Mouse (Mus musculus): ENCODE data around the gene Isoc2b. TPM values are rescaled to one million over a fixed set of nuclear protein-coding genes. Genes with fewer than 3 reads are reported as not detected.
A peak's percentile ranks its signal among the peaks of the same experiment; 100 is the strongest.

Isoc2b gene
- 2.2 and 3.1 TPM in 2 replicates for total RNA-seq (2014; rRNA removed)
- polyA plus RNA-seq (2015; fragmentation: Nextera tagmentation; extraction: Ambion mirVana): 3.5 and 3.7 TPM in 2 replicates

DNA sequence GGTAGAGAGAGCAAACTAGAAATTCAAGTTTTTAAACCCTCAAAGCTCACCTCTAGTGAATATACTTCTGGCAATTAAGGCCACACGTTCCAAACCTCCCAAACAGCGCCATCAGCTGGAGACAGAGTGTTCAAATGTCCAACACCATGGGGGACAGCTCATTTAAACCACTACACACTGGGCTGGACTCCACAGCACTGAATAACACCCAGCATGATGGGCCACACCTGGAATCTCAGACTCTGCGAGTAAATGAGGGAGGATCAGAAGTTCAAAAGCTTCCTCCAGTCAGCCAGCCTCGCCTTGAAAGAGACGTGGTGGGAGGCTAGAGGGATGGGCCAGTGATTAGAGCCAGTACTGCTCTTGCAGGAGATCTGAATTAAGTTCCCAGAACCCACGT, at the start of gene Isoc2b:
TSS of gene Isoc2b (minus strand) at position 126 of the 400 bp plus-strand sequence.
- ATAC-seq: no peak
- WGBS: 55% methylated on average over 6 of the region's 6 CpGs
- no peak within 1 kb of the TSS for H3K27ac ChIP-seq
- no peaks in the 10 kb centered on the region for H3K27me3 ChIP-seq (ENCODE audit: insufficient read depth, low read length)
- no peak for DNase-seq (ENCODE audit: low spot score)
- TF ChIP-seq CTCF (IDR thresholded peaks at IDR 0.05; ENCODE audit: low read depth): no peak
- H3K9ac ChIP-seq (replicated peaks; ENCODE audit: low read length): no peak within 1 kb of the TSS
- no peaks in the 10 kb centered on the region for H3K36me3 ChIP-seq (ENCODE audit: insufficient read depth, low read length)
- no peaks in the 10 kb centered on the region for H3K9me3 ChIP-seq (ENCODE audit: low read length)
- no peaks in the 10 kb centered on the region for H3K4me1 ChIP-seq (ENCODE audit: insufficient read depth, low read length)
- H3K4me3 ChIP-seq (ENCODE audit: low read length): no peak within 1 kb of the TSS
- no peak within 1 kb of the TSS for H3K4me2 ChIP-seq (ENCODE audit: low read depth, low read length)

DNA sequence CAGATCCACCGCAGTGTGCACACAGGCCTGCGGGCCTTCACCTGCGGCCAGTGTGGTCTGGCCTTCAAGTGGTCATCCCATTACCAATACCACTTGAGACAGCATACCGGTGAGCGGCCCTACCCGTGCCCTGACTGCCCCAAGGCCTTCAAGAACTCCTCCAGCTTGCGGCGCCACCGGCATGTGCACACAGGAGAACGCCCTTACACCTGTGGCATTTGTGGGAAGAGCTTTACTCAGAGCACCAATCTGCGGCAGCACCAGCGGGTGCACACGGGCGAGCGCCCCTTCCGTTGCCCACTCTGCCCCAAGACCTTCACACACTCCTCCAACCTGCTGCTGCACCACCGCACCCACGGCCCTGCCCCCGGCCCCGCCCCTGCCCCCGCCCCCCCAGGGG, 49.0 kb upstream of the Isoc2b start:
- no peak overlapping the region for H3K9ac ChIP-seq (replicated peaks; ENCODE audit: low read length)
- no peak overlapping the region for H3K4me3 ChIP-seq (ENCODE audit: low read length)
- H3K4me2 ChIP-seq (ENCODE audit: low read depth, low read length): no peak overlapping the region
- H3K9me3 ChIP-seq (ENCODE audit: low read length): no peaks in the 10 kb centered on the region
- no peaks in the 10 kb centered on the region for H3K27me3 ChIP-seq (ENCODE audit: insufficient read depth, low read length)
- peaks cover 32% of the 10 kb centered on the region for H3K4me1 ChIP-seq (ENCODE audit: insufficient read depth, low read length)
- DNase-seq (ENCODE audit: low spot score) (no peak), ATAC-seq (no peak)
- peaks cover 28% of the 10 kb centered on the region; the same call in 1 of the 2 replicates for H3K36me3 ChIP-seq (ENCODE audit: insufficient read depth, low read length)
- TF ChIP-seq CTCF (IDR thresholded peaks at IDR 0.05; ENCODE audit: low read depth): no peak
- 92% methylated on average over 20 of the region's 21 CpGs for WGBS
- H3K27ac ChIP-seq: no peak overlapping the region

DNA sequence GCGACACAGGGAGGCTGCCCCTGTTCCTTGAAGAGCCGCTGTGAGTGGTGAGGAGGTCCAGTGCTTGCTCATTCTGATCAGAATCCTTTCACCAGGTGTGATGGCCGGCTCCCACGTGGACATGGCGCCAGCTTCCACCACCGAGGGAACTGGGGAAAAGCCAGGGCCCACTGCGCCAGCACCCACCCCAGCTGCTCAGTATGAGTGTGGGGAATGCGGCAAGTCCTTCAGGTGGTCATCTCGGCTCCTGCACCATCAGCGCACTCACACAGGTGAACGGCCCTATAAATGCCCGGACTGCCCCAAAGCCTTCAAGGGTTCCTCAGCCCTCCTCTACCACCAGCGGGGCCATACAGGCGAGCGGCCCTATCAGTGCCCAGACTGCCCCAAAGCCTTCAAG, 48.6 kb upstream of the Isoc2b start:
- Histone ChIP-seq H3K4me1 (ENCODE audit: insufficient read depth, low read length) (peaks cover 27% of the 10 kb centered on the region), H3K27ac (no peak overlapping the region), H3K4me2 (ENCODE audit: low read depth, low read length) (no peak overlapping the region), H3K27me3 (ENCODE audit: insufficient read depth, low read length) (no peaks in the 10 kb centered on the region), H3K9me3 (ENCODE audit: low read length) (no peaks in the 10 kb centered on the region), H3K9ac (replicated peaks; ENCODE audit: low read length) (no peak overlapping the region), H3K36me3 (ENCODE audit: insufficient read depth, low read length) (peaks cover 28% of the 10 kb centered on the region; the same call in 1 of the 2 replicates), H3K4me3 (ENCODE audit: low read length) (no peak overlapping the region)
- DNase-seq (ENCODE audit: low spot score) (no peak), ATAC-seq (no peak)
- 93% methylated on average over 15 of the region's 15 CpGs for WGBS
- TF ChIP-seq CTCF (IDR thresholded peaks at IDR 0.05; ENCODE audit: low read depth): no peak

DNA sequence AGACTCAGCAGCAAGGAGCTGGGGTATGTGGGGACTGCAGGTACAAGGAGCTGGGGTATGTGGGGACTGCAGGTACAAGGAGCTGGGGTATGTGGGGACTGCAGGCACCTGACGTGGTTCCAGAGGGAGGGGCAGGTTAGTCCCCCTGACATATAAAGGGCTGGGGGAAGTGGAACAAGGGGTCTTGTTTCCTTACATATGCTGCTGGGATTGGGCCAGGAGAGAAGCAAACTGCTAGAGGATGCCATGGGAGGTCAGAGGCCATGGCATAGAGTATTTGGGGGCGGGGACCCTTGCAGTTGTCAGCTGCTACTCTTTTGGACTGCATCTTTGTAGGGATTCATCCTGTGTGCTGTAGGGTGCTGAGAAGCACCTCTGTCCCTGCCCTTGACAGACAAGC, 47.4 kb upstream of the Isoc2b start:
- Histone ChIP-seq H3K9ac (replicated peaks; ENCODE audit: low read length) (no peak overlapping the region), H3K36me3 (ENCODE audit: insufficient read depth, low read length) (peaks cover 28% of the 10 kb centered on the region; the same call in 1 of the 2 replicates), H3K4me2 (ENCODE audit: low read depth, low read length) (no peak overlapping the region), H3K4me1 (ENCODE audit: insufficient read depth, low read length) (peaks cover 19% of the 10 kb centered on the region), H3K9me3 (ENCODE audit: low read length) (no peaks in the 10 kb centered on the region), H3K4me3 (ENCODE audit: low read length) (no peak overlapping the region), H3K27me3 (ENCODE audit: insufficient read depth, low read length) (no peaks in the 10 kb centered on the region), H3K27ac (no peak overlapping the region)
- TF ChIP-seq CTCF (IDR thresholded peaks at IDR 0.05; ENCODE audit: low read depth): no peak
- WGBS: 93% methylated on average over 2 of the region's 2 CpGs
- no peak for DNase-seq (ENCODE audit: low spot score)
- no peak for ATAC-seq

DNA sequence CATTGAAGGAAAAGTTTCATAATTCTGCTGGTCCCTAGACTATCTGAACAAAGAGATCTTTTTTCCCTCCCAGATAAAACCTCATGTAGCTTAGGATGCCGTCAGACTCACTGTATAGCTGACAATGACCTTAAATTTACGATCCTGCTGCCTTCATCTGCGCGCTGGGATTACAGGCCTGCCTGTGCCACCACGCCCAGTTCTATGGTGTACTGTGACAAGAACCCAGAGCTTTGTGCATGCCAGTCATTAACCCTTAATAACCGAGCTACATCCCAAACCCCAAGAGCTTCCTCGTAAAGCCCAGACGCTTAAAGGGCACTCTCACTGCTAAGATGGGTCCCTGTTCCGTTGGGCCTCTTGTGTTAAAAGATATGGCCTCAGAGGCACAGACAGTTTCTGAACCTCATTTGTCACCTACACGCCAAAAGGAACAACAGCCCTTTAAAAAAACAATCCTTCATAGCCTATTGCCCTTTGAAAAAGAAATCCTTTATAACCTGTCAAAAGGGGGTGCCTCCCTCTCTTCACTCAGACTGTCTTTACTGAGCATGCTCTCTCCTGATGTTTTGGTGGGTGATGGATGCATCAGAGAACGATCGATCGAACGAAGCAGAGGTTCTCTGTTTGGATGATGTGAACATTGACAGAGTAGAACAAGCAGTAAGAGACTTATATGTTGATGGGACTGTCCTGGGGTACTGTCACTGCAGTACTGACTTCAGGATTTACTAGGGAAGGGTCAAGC, 45.8 kb upstream of the Isoc2b start:
- no peaks in the 10 kb centered on the region for H3K27me3 ChIP-seq (ENCODE audit: insufficient read depth, low read length)
- ATAC-seq: peak; percentile 48
- DNase-seq (ENCODE audit: low spot score): peak; percentile 62
- H3K36me3 ChIP-seq (ENCODE audit: insufficient read depth, low read length): peaks cover 27% of the 10 kb centered on the region; the same call in 1 of the 2 replicates
- no peaks in the 10 kb centered on the region for H3K9me3 ChIP-seq (ENCODE audit: low read length)
- peak overlapping the region; percentile 82 for H3K9ac ChIP-seq (replicated peaks; ENCODE audit: low read length)
- peak overlapping the region; percentile 98 for H3K27ac ChIP-seq
- TF ChIP-seq CTCF (IDR thresholded peaks at IDR 0.05; ENCODE audit: low read depth): no peak
- H3K4me3 ChIP-seq (ENCODE audit: low read length): peak overlapping the region; percentile 80
- peak overlapping the region; percentile 78 for H3K4me2 ChIP-seq (ENCODE audit: low read depth, low read length)
- peaks cover 10% of the 10 kb centered on the region for H3K4me1 ChIP-seq (ENCODE audit: insufficient read depth, low read length)
- 12% methylated on average over 14 of the region's 14 CpGs for WGBS

DNA sequence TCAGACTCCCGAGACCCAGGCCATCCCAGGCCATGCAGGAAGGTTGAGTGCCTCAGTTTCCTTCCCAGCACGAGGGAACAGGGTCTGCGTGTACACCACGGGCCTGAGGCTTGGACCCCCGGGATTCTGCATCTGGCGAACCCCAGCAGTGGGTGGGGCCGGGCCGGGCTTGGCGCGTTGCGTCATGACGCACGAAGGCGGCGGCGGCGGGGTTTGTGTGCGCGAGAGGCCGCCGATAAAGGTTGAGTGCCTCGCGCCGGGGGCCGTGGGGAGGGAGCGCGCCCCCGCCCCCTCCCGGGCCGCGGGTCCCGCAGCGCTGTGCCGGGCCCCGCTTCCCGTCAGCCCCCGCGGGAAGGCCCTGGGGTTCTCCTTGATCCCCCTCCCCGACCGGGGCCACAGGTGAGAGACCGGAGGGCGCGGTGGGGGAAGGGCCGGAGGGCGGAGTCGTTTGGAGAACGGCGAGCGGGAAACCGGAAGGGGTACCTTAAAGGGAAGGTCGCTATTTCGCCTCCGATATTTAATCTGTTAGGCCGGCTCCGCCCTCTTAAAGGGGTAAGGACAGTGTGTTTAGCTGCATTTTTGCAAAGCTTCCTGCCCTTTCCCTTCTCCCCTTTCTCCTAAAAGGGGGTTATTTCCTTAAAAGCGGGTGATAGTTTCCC, 45.1 kb upstream of the Isoc2b start, which contains the start of gene Zfp628:
TSS of gene Zfp628 (plus strand) at position 211 of the 659 bp plus-strand sequence.
- DNase-seq (ENCODE audit: low spot score) (peak; percentile 97), ATAC-seq (peak; percentile 92)
- Histone ChIP-seq H3K36me3 (ENCODE audit: insufficient read depth, low read length) (peaks cover 20% of the 10 kb centered on the region; the same call in 1 of the 2 replicates), H3K9ac (replicated peaks; ENCODE audit: low read length) (peak within 1 kb of the TSS; percentile 82), H3K27ac (peak within 1 kb of the TSS; percentile 98), H3K4me3 (ENCODE audit: low read length) (peak within 1 kb of the TSS; percentile 80), H3K27me3 (ENCODE audit: insufficient read depth, low read length) (no peaks in the 10 kb centered on the region), H3K4me2 (ENCODE audit: low read depth, low read length) (peak within 1 kb of the TSS; percentile 78), H3K9me3 (ENCODE audit: low read length) (no peaks in the 10 kb centered on the region), H3K4me1 (ENCODE audit: insufficient read depth, low read length) (peaks cover 10% of the 10 kb centered on the region)
- under 1% methylated on average over 43 of the region's 56 CpGs for WGBS
- no peak for TF ChIP-seq CTCF (IDR thresholded peaks at IDR 0.05; ENCODE audit: low read depth)

Data from hindbrain, postnatal 0 days (tissue).